Comparison of ENCODE assay signal across 30 mouse cellular contexts in genomic region chr12:86734319-86734810, GRCm38 (mm10). TPM values are rescaled to one million over a fixed set of nuclear protein-coding genes. Genes with fewer than 3 reads are reported as not detected.
DNase-seq lines count a peak whose midpoint lies in the region; ATAC-seq and TF ChIP-seq lines count a peak whose summit lies in the region.
"Had no signal": no experiment of that assay in that cellular context is flagged by ENCODE, and none has a peak within 500 bp of the region (broad histone marks: within the 10 kb centered on the region; RNA-seq: fewer than 3 reads in every experiment).

Gene Lrrc74a (plus strand): TSS chr12:86734369.

- TF ChIP-seq POLR2A in heart, adult 2 months (IDR thresholded peaks at IDR 0.05; ENCODE audit: insufficient read depth, low read depth, low read length) = no peak
- no peak for TF ChIP-seq POLR2A in testis, adult 2 months (IDR thresholded peaks at IDR 0.05; ENCODE audit: control insufficient read depth, low read depth, low read length)

- no peak within 1 kb of the TSS for H3K27ac ChIP-seq in heart, adult 2 months
- H3K27ac ChIP-seq in heart, embryonic 11.5 days (ENCODE audit: low read depth, low read length) = no peak within 1 kb of the TSS
- H3K27ac ChIP-seq in testis, adult 2 months (ENCODE audit: control insufficient read depth, insufficient read depth, low read depth, low read length) = peak within 1 kb of the TSS; percentile 66
- H3K27ac ChIP-seq: forebrain, embryonic 10.5 days; forebrain, embryonic 13.5 days; hindbrain, embryonic 14.5 days; hindbrain, postnatal 0 days had no signal

- H3K4me2 ChIP-seq in heart, embryonic 11.5 days = no peak within 1 kb of the TSS
- H3K4me2 ChIP-seq: forebrain, embryonic 13.5 days; hindbrain, embryonic 14.5 days had no signal

- no peak within 1 kb of the TSS for H3K4me3 ChIP-seq in heart, adult 2 months
- no peak within 1 kb of the TSS for H3K4me3 ChIP-seq in heart, embryonic 11.5 days (ENCODE audit: low read depth, low read length)
- peak within 1 kb of the TSS; percentile 92 for H3K4me3 ChIP-seq in testis, adult 2 months (ENCODE audit: control insufficient read depth, low read depth, low read length)
- H3K4me3 ChIP-seq: forebrain, embryonic 10.5 days; forebrain, embryonic 13.5 days had no signal

- no peaks in the 10 kb centered on the region for H3K27me3 ChIP-seq in heart, adult 2 months (ENCODE audit: control insufficient read depth, insufficient read depth, low read length)
- no peaks in the 10 kb centered on the region for H3K27me3 ChIP-seq in heart, embryonic 11.5 days (ENCODE audit: control insufficient read depth, insufficient read depth, low read length)
- H3K27me3 ChIP-seq in testis, adult 2 months (ENCODE audit: control insufficient read depth, insufficient read depth, low read length) = no peaks in the 10 kb centered on the region
- H3K27me3 ChIP-seq: forebrain, embryonic 13.5 days had no signal

- no peak for TF ChIP-seq EP300 in heart, adult 2 months (IDR thresholded peaks at IDR 0.05; ENCODE audit: insufficient read depth, low read depth, low read length)

- H3K36me3 ChIP-seq in heart, adult 2 months (ENCODE audit: control insufficient read depth, insufficient read depth, low read length) = no peaks in the 10 kb centered on the region
- no peaks in the 10 kb centered on the region for H3K36me3 ChIP-seq in heart, embryonic 11.5 days (ENCODE audit: control insufficient read depth, insufficient read depth, low read length)
- H3K36me3 ChIP-seq in testis, adult 2 months (ENCODE audit: control insufficient read depth, insufficient read depth, low read length) = no peaks in the 10 kb centered on the region
- H3K36me3 ChIP-seq: forebrain, embryonic 10.5 days had no signal

- H3K9me3 ChIP-seq in heart, embryonic 11.5 days (replicated peaks; ENCODE audit: control insufficient read depth, low read length) = no peaks in the 10 kb centered on the region
- H3K9me3 ChIP-seq: forebrain, embryonic 10.5 days; forebrain, embryonic 13.5 days had no signal

- no peaks in the 10 kb centered on the region for H3K79me2 ChIP-seq in heart, adult 2 months (replicated peaks; ENCODE audit: control insufficient read depth, insufficient read depth, low read length)

- H3K4me1 ChIP-seq in heart, adult 2 months (ENCODE audit: control insufficient read depth, insufficient read depth, low read length) = no peaks in the 10 kb centered on the region
- H3K4me1 ChIP-seq in heart, embryonic 11.5 days (ENCODE audit: control insufficient read depth, insufficient read depth, low read length) = no peaks in the 10 kb centered on the region
- no peaks in the 10 kb centered on the region for H3K4me1 ChIP-seq in testis, adult 2 months (ENCODE audit: control insufficient read depth, insufficient read depth, low read length)
- H3K4me1 ChIP-seq: forebrain, embryonic 10.5 days; forebrain, embryonic 13.5 days had no signal

- H3K9ac ChIP-seq in heart, adult 2 months (ENCODE audit: low read depth, low read length) = no peak within 1 kb of the TSS
- no peak within 1 kb of the TSS for H3K9ac ChIP-seq in heart, embryonic 11.5 days (ENCODE audit: low read depth, low read length)
- H3K9ac ChIP-seq: forebrain, embryonic 13.5 days; hindbrain, embryonic 14.5 days had no signal

- DNase-seq in adrenal gland, postnatal 10 days = peak; percentile 14
- no peak for DNase-seq in adrenal gland, adult 8-10 months
- peak; percentile 20 for DNase-seq in gastrocnemius, postnatal 25 days
- DNase-seq in gastrocnemius, postnatal 10 days = no peak
- DNase-seq in heart, adult 2 months = peak; percentile 21 to 30
- no peak for DNase-seq in testis, postnatal 14 days (ENCODE audit: low spot score)
- DNase-seq: adrenal gland, postnatal 25 days; cerebellum, adult 18-20 months; cerebellum, adult 9-10 months; cerebellum, postnatal 14 days; gastrocnemius, postnatal 36 days; kidney, adult 18-20 months had no signal

- no peak for TF ChIP-seq CTCF in heart, adult 2 months (IDR thresholded peaks at IDR 0.05)
- no peak for TF ChIP-seq CTCF in testis, adult 2 months (IDR thresholded peaks at IDR 0.05; ENCODE audit: control insufficient read depth, insufficient read depth, insufficient replicate concordance, low read depth, low read length)

- intact Hi-C loops in heart, adult 2 months (cut with DNase I) = no loop called here

- no peak for ATAC-seq in heart, embryonic 11.5 days (replicated peaks; ENCODE audit: insufficient number of reproducible peaks, low FRiP score, low TSS enrichment)
- ATAC-seq: activated CD4-positive, CD25-positive, alpha-beta regulatory T cell, adult 4 months; forebrain, embryonic 13.5 days; forebrain, embryonic 16.5 days; hindbrain, postnatal 0 days; inflammation-experienced regulatory T-cells, adult 6 months; intestine, embryonic 16.5 days had no signal

- WGBS in heart, adult 2 months = 66% methylated on average over 8 of the region's 8 CpGs
- 82% methylated on average over 8 of the region's 8 CpGs for WGBS in heart, embryonic 11.5 days (ENCODE audit: insufficient replicate concordance)

RNA-seq across cellular contexts. Expression of gene Lrrc74a, which starts in this region (rescaled TPM):
- not detected for total RNA-seq in adrenal gland, postnatal 10 days (2021)
- not detected for total RNA-seq in adrenal gland, adult 8-10 months (2022)
- total RNA-seq in gastrocnemius, postnatal 25 days (2021) = not detected
- not detected for total RNA-seq in gastrocnemius, postnatal 10 days (2021)
- not detected for total RNA-seq in heart, adult 2 months (2021)
- not detected in 2 replicates for polyA plus RNA-seq in heart, adult 2 months (2012; rRNA removed)
- polyA plus RNA-seq in heart, embryonic 11.5 days (2014; fragmentation: Nextera tagmentation; extraction: Ambion mirVana) = not detected in 2 replicates
- 75.3 and 76.4 TPM in 2 replicates for polyA plus RNA-seq in testis, adult 2 months (2012; rRNA removed)
- total RNA-seq: adrenal gland, postnatal 25 days; ES-E14; gastrocnemius, adult 18-20 months; gastrocnemius, postnatal 36 days; heart, postnatal 25 days; hindbrain, postnatal 0 days had no signal
- polyA plus RNA-seq: activated CD4-positive, CD25-positive, alpha-beta regulatory T cell, adult 4 months; embryonic facial prominence, embryonic 11.5 days; embryonic facial prominence, embryonic 14.5 days; forebrain, embryonic 10.5 days; forebrain, embryonic 13.5 days; forebrain, embryonic 16.5 days; heart, embryonic 14.5 days; heart, postnatal 0 days; hindbrain, embryonic 11.5 days; hindbrain, embryonic 14.5 days; hindbrain, postnatal 0 days; inflammation-experienced regulatory T-cells, adult 6 months; intestine, embryonic 16.5 days had no signal

Comparison
In these comparisons a context has a peak if more than half of its experiments do, and no peak if none do; other contexts are left out.
1. RNA of gene Lrrc74a (polyA plus RNA-seq): 75.3 to 76.4 TPM in testis, adult 2 months; not detected in heart, adult 2 months and not detected in heart, embryonic 11.5 days; every median in the first group is over 10 times any median in the second.
2. Peak in DNase-seq in adrenal gland, postnatal 10 days; RNA of the gene not detected or under 1 TPM.
3. Peak in DNase-seq in gastrocnemius, postnatal 25 days; RNA of the gene not detected or under 1 TPM.
4. Peak in DNase-seq in heart, adult 2 months; RNA of the gene not detected or under 1 TPM.